Mouse (Mus musculus) stomach, postnatal 0 days (tissue): ENCODE measurements at regions not wholly inside any gene's neighbourhood (a gene's known extent, or its start where the extent isn't known, plus 50 kb on each side); places are given as distances from the start of the nearest gene placed in this dataset.

ENCODE experiments used
- CTCF ChIP-seq: IDR thresholded peaks from 2 replicates; pipeline ENCODE4 v1.5.1; 2016; ENCODE audit warnings: antibody characterized with exemption, low read depth, mild to moderate bottlenecking, moderate library complexity
- EP300 ChIP-seq: optimal IDR thresholded peaks from 2 replicates; pipeline ENCODE3; 2016; ENCODE audit warnings: antibody characterized with exemption

- TF ChIP-seq CTCF, result no peak
- TF ChIP-seq EP300, result no peak
Measured at GRCm38 (mm10) chr3:35060042-35060441, 409.8 kb downstream of the Sox2 start.
